Comparison of ENCODE assay signal across 21 mouse cellular contexts in genomic region chr19:21371337-21371736, GRCm38 (mm10).
DNase-seq lines count a peak whose midpoint lies in the region; ATAC-seq and TF ChIP-seq lines count a peak whose summit lies in the region.
"Had no signal": no experiment of that assay in that cellular context is flagged by ENCODE, and none has a peak within 500 bp of the region (broad histone marks: within the 10 kb centered on the region; RNA-seq: fewer than 3 reads in every experiment).

No protein-coding gene starts in this region.

- no peaks in the 10 kb centered on the region for H3K9me3 ChIP-seq in hindbrain, postnatal 0 days (ENCODE audit: low read length)
- no peaks in the 10 kb centered on the region for H3K9me3 ChIP-seq in hindbrain, embryonic 13.5 days
- no peaks in the 10 kb centered on the region for H3K9me3 ChIP-seq in lung, embryonic 14.5 days (ENCODE audit: low read depth, low read length)
- peaks cover 2% of the 10 kb centered on the region for H3K9me3 ChIP-seq in CH12.LX (replicated peaks; ENCODE audit: low read length)
- H3K9me3 ChIP-seq: embryonic facial prominence, embryonic 10.5 days; liver, embryonic 15.5 days; midbrain, embryonic 15.5 days; neural tube, embryonic 12.5 days had no signal

- peak; percentile 48 for TF ChIP-seq CTCF in hindbrain, postnatal 0 days (IDR thresholded peaks at IDR 0.05; ENCODE audit: low read depth)
- TF ChIP-seq CTCF in lung, embryonic 14.5 days (IDR thresholded peaks at IDR 0.05; ENCODE audit: low read depth), result peak; percentile 45
- peak; percentile 41 to 50; a peak in 3 of 4 replicates for TF ChIP-seq CTCF in CH12.LX (conservative IDR thresholded peaks at IDR 0.05 in 1 of 2, IDR thresholded peaks at IDR 0.05 in 1 of 2; ENCODE audit: low read depth in 2 of 2, low read length in 2 of 2)

- 39% methylated on average over 2 of the region's 2 CpGs for WGBS in hindbrain, postnatal 0 days
- 44% methylated on average over 2 of the region's 2 CpGs for WGBS in hindbrain, embryonic 13.5 days
- WGBS in lung, embryonic 14.5 days, result 52% methylated on average over 2 of the region's 2 CpGs

- dilution Hi-C loops in CH12.LX (cut with MboI; ENCODE audit: extremely low pct_ligation_motif_present, extremely low pct_unique_long_range_greater_than_20kb, low sequenced_read_pairs), result no loop called here

- TF ChIP-seq EP300 in CH12.LX (IDR thresholded peaks at IDR 0.05; ENCODE audit: low read length), result no peak

- in situ Hi-C loops in CH12.LX (cut with MboI; ENCODE audit: low pct_ligation_motif_present, low pct_unique_long_range_greater_than_20kb, low sequenced_read_pairs), result loop anchor here (10.0 kb wide), 4 partner anchors 133 to 373 kb away; partner anchors contain the start of genes 1110059E24Rik and Abhd17b

- H3K4me2 ChIP-seq in hindbrain, postnatal 0 days (ENCODE audit: low read depth, low read length), result no peak overlapping the region
- H3K4me2 ChIP-seq in hindbrain, embryonic 13.5 days, result no peak overlapping the region
- H3K4me2 ChIP-seq in lung, embryonic 14.5 days, result no peak overlapping the region
- H3K4me2 ChIP-seq in CH12.LX (ENCODE audit: insufficient read depth, low read depth, poor library complexity, severe bottlenecking), result no peak overlapping the region
- H3K4me2 ChIP-seq: liver, embryonic 15.5 days; midbrain, embryonic 15.5 days; neural tube, embryonic 12.5 days had no signal

- no peaks in the 10 kb centered on the region for H3K79me2 ChIP-seq in CH12.LX (replicated peaks; ENCODE audit: control insufficient read depth, extremely low read depth, insufficient read depth, poor library complexity, severe bottlenecking)

- H3K36me3 ChIP-seq in hindbrain, postnatal 0 days (ENCODE audit: insufficient read depth, low read length), result no peaks in the 10 kb centered on the region
- no peaks in the 10 kb centered on the region for H3K36me3 ChIP-seq in hindbrain, embryonic 13.5 days
- H3K36me3 ChIP-seq in lung, embryonic 14.5 days (ENCODE audit: insufficient read depth), result no peaks in the 10 kb centered on the region
- H3K36me3 ChIP-seq in CH12.LX (replicated peaks in 1 of 2; ENCODE audit: control insufficient read depth in 1 of 2, insufficient read depth in 1 of 2, low read length in 1 of 2), result no peaks in the 10 kb centered on the region
- H3K36me3 ChIP-seq: embryonic facial prominence, embryonic 10.5 days; hindbrain, embryonic 10.5 days; liver, embryonic 15.5 days; midbrain, embryonic 15.5 days; neural tube, embryonic 12.5 days had no signal

- H3K4me3 ChIP-seq in hindbrain, postnatal 0 days (ENCODE audit: low read length), result no peak overlapping the region
- no peak overlapping the region for H3K4me3 ChIP-seq in hindbrain, embryonic 13.5 days
- H3K4me3 ChIP-seq in lung, embryonic 14.5 days (ENCODE audit: low read depth, low read length), result no peak overlapping the region
- no peak overlapping the region for H3K4me3 ChIP-seq in CH12.LX (replicated peaks in 1 of 3; ENCODE audit: low read depth in 2 of 3, low read length in 2 of 3, poor library complexity in 1 of 3)
- H3K4me3 ChIP-seq: embryonic facial prominence, embryonic 10.5 days; erythroblast, embryonic 14.5 days; hindbrain, embryonic 10.5 days; liver, embryonic 15.5 days; midbrain, embryonic 15.5 days; neural tube, embryonic 12.5 days had no signal

- no peak for TF ChIP-seq POLR2A in CH12.LX (IDR thresholded peaks at IDR 0.05; ENCODE audit: low read depth, low read length)

- no peak overlapping the region for H3K9ac ChIP-seq in hindbrain, postnatal 0 days (replicated peaks; ENCODE audit: low read length)
- H3K9ac ChIP-seq in hindbrain, embryonic 13.5 days, result no peak overlapping the region
- H3K9ac ChIP-seq in lung, embryonic 14.5 days, result no peak overlapping the region
- no peak overlapping the region for H3K9ac ChIP-seq in CH12.LX (ENCODE audit: insufficient read depth, low read depth)
- H3K9ac ChIP-seq: liver, embryonic 15.5 days; midbrain, embryonic 15.5 days; neural tube, embryonic 12.5 days had no signal

- DNase-seq in hindbrain, postnatal 0 days (ENCODE audit: low spot score), result peak; percentile 15
- DNase-seq in lung, embryonic 14.5 days, result no peak
- no peak for DNase-seq in lung, postnatal 25 days (ENCODE audit: low spot score)
- DNase-seq in CH12.LX (ENCODE audit: extremely low read depth), result no peak
- peak; percentile 38 for DNase-seq in R1 (ENCODE audit: low read depth, low spot score)
- DNase-seq in spleen, adult 12 weeks (ENCODE audit: low spot score), result no peak
- no peak for DNase-seq in spleen, postnatal 14 days (ENCODE audit: low spot score in 2 of 2)
- DNase-seq: adrenal gland, postnatal 36 days; cerebellum, postnatal 14 days; gastrocnemius, postnatal 36 days; kidney, postnatal 14 days; right cerebral cortex, postnatal 4 days; thymus, postnatal 36 days had no signal

- ATAC-seq in hindbrain, postnatal 0 days, result no peak
- no peak for ATAC-seq in hindbrain, embryonic 13.5 days (ENCODE audit: low FRiP score)
- no peak for ATAC-seq in lung, embryonic 14.5 days (ENCODE audit: insufficient read depth)

- H3K4me1 ChIP-seq in hindbrain, postnatal 0 days (ENCODE audit: insufficient read depth, low read length), result no peaks in the 10 kb centered on the region
- H3K4me1 ChIP-seq in hindbrain, embryonic 13.5 days (replicated peaks), result no peaks in the 10 kb centered on the region
- H3K4me1 ChIP-seq in lung, embryonic 14.5 days (ENCODE audit: insufficient read depth), result no peaks in the 10 kb centered on the region
- H3K4me1 ChIP-seq in CH12.LX (ENCODE audit: control insufficient read depth in 1 of 2, insufficient read depth in 2 of 2), result peaks cover 5 to 22% of the 10 kb centered on the region in 2 experiments; a peak in 3 of 4 replicates
- H3K4me1 ChIP-seq: liver, embryonic 15.5 days; midbrain, embryonic 15.5 days; neural tube, embryonic 12.5 days had no signal

- peak; percentile 41 for TF ChIP-seq RAD21 in CH12.LX (IDR thresholded peaks at IDR 0.05; ENCODE audit: low read depth, low read length)

- no peak overlapping the region for H3K27ac ChIP-seq in hindbrain, postnatal 0 days
- no peak overlapping the region for H3K27ac ChIP-seq in hindbrain, embryonic 13.5 days
- H3K27ac ChIP-seq in lung, embryonic 14.5 days (ENCODE audit: low read depth), result no peak overlapping the region
- no peak overlapping the region for H3K27ac ChIP-seq in CH12.LX (ENCODE audit: insufficient read depth, low read depth)
- H3K27ac ChIP-seq: embryonic facial prominence, embryonic 10.5 days; hindbrain, embryonic 10.5 days; liver, embryonic 15.5 days; macrophage; midbrain, embryonic 15.5 days; neural tube, embryonic 12.5 days had no signal

- H3K27me3 ChIP-seq in hindbrain, postnatal 0 days (ENCODE audit: insufficient read depth, low read length), result no peaks in the 10 kb centered on the region
- H3K27me3 ChIP-seq in hindbrain, embryonic 13.5 days, result peaks cover 2% of the 10 kb centered on the region; the same call in 1 of the 2 replicates
- H3K27me3 ChIP-seq in lung, embryonic 14.5 days (ENCODE audit: insufficient read depth, low read length), result no peaks in the 10 kb centered on the region
- no peaks in the 10 kb centered on the region for H3K27me3 ChIP-seq in CH12.LX (replicated peaks)
- H3K27me3 ChIP-seq: liver, embryonic 15.5 days; midbrain, embryonic 15.5 days; neural tube, embryonic 12.5 days had no signal

TF ChIP-seq in CH12.LX, 34 proteins besides CTCF, POLR2A, EP300 and RAD21:
- TF ChIP-seq USF2 (conservative IDR thresholded peaks at IDR 0.05; ENCODE audit: low read depth, low read length), result no peak
- TF ChIP-seq KAT2A (IDR thresholded peaks at IDR 0.05; ENCODE audit: insufficient replicate concordance, low read length), result no peak
- TF ChIP-seq TBP (conservative IDR thresholded peaks at IDR 0.05; ENCODE audit: low read depth, low read length), result no peak
- TF ChIP-seq HCFC1 (IDR thresholded peaks at IDR 0.05; ENCODE audit: low read depth, low read length), result no peak
- TF ChIP-seq POLR2AphosphoS2 (IDR thresholded peaks at IDR 0.05; ENCODE audit: low read depth, low read length), result no peak
- TF ChIP-seq CHD1 (IDR thresholded peaks at IDR 0.05; ENCODE audit: low read depth, low read length), result no peak
- no peak for TF ChIP-seq MAFK (IDR thresholded peaks at IDR 0.05; ENCODE audit: insufficient replicate concordance, low read length)
- no peak for TF ChIP-seq JUN (IDR thresholded peaks at IDR 0.05; ENCODE audit: insufficient read depth, low read depth, low read length)

Comparison
In these comparisons a context has a peak if more than half of its experiments do, and no peak if none do; other contexts are left out.
1. DNase-seq: peak in hindbrain, postnatal 0 days (single experiment) and R1 (single experiment); none in lung, embryonic 14.5 days (single experiment), lung, postnatal 25 days (single experiment), CH12.LX (single experiment), spleen, adult 12 weeks (single experiment) and spleen, postnatal 14 days (0 of 2).
2. Peak in every context shown above with its lines, with median percentiles within 50 percentile points of each other: CTCF ChIP-seq.